ENCODE assay signal across 14 mouse cellular contexts in genomic region chr9:65106821-65107220, GRCm38 (mm10). TPM values are rescaled to one million over a fixed set of nuclear protein-coding genes. Genes with fewer than 3 reads are reported as not detected.
"Had no signal": no experiment of that assay in that cellular context is flagged by ENCODE, and none has a peak within 500 bp of the region (broad histone marks: within the 10 kb centered on the region; RNA-seq: fewer than 3 reads in every experiment).

No protein-coding gene starts in this region.

- H3K27ac ChIP-seq: kidney, embryonic 15.5 days; limb, embryonic 13.5 days; liver, embryonic 14.5 days; midbrain, embryonic 12.5 days had no signal

- H3K36me3 ChIP-seq: kidney, embryonic 15.5 days; limb, embryonic 13.5 days; midbrain, embryonic 12.5 days had no signal

- ATAC-seq: midbrain, embryonic 16.5 days had no signal

- H3K9me3 ChIP-seq: kidney, embryonic 15.5 days; limb, embryonic 13.5 days; midbrain, embryonic 12.5 days had no signal

- DNase-seq: kidney, postnatal 14 days; left cerebral cortex, postnatal 4 days; lung, adult 18-20 months; right cerebral cortex, postnatal 14 days; thymus, postnatal 36 days had no signal

- H3K9ac ChIP-seq: kidney, embryonic 15.5 days; limb, embryonic 13.5 days; liver, embryonic 14.5 days; midbrain, embryonic 12.5 days had no signal

- H3K4me2 ChIP-seq: kidney, embryonic 15.5 days; limb, embryonic 13.5 days; midbrain, embryonic 12.5 days had no signal

- H3K4me3 ChIP-seq: kidney, embryonic 15.5 days; limb, embryonic 13.5 days; midbrain, embryonic 12.5 days had no signal

RNA-seq across cellular contexts. Expression of gene Igdcc3, which starts 34.2 kb away (rescaled TPM):
- total RNA-seq: liver, adult 2 months; megakaryocyte-erythroid progenitor cell, adult 5-6 weeks had no signal
- polyA plus RNA-seq: large intestine, adult 2 months; liver, adult 2 months; thymus, postnatal 0 days had no signal
